Mouse (Mus musculus): ENCODE results near the gene Tiam1. TPM values are rescaled to one million over a fixed set of nuclear protein-coding genes. Genes with fewer than 3 reads are reported as not detected.
A peak's percentile ranks its signal among the peaks of the same experiment; 100 is the strongest.

Tiam1 gene
- polyA plus RNA-seq, 1 experiment: 10.7 TPM

DNA sequence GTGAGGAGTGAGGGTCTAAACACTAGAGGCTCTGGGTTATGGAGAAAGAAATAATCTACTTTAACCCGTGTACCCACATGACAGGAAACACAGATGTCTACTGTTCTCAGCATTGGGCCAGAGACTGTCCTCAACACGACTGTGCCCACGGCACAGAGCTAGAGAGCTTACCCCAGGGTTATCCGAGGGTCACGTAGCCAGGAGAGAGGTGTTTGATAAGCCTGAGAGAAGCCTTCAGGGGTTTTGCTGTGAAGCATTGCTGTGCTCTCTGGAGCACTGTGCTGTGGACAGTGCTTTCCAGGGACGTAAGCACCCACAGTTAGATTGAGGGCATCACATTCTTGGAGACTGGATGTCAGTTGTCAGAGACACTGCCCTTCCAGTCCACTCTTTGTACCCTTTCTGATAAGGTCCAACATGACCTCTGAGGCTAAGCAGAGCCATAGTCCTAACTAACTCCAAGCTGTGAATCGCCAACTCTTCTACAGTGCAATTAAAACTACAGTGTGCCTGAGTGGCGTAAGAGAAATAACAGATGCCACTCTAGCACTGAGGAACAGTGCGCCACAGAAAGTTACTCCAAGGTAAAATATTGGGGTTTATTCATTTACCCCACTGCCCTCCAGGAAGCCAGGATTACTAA lies 353.7 kb downstream of the Tiam1 start:
- TF ChIP-seq POLR2A (IDR thresholded peaks at IDR 0.05; ENCODE audit: borderline replicate concordance, control insufficient read depth, low read depth, low read length): no peak
- no peak for TF ChIP-seq CTCF (IDR thresholded peaks at IDR 0.05; ENCODE audit: control insufficient read depth, insufficient read depth, low read length)
- no peak overlapping the region for H3K27ac ChIP-seq (ENCODE audit: control insufficient read depth, insufficient read depth, low read depth, low read length, poor library complexity)
- 83% methylated on average over 9 of the region's 9 CpGs for WGBS
- H3K4me1 ChIP-seq (ENCODE audit: control insufficient read depth, insufficient read depth, low read length): no peaks in the 10 kb centered on the region
- H3K4me3 ChIP-seq (replicated peaks; ENCODE audit: control insufficient read depth, low read depth, low read length): no peak overlapping the region

- H3K4me3 ChIP-seq (replicated peaks; ENCODE audit: control insufficient read depth, low read depth, low read length): no peak overlapping the region
- TF ChIP-seq POLR2A (IDR thresholded peaks at IDR 0.05; ENCODE audit: borderline replicate concordance, control insufficient read depth, low read depth, low read length): no peak
- no peak for TF ChIP-seq CTCF (IDR thresholded peaks at IDR 0.05; ENCODE audit: control insufficient read depth, insufficient read depth, low read length)
- no peak overlapping the region for H3K27ac ChIP-seq (ENCODE audit: control insufficient read depth, insufficient read depth, low read depth, low read length, poor library complexity)
- 86% methylated on average over 5 of the region's 5 CpGs for WGBS
- H3K4me1 ChIP-seq (ENCODE audit: control insufficient read depth, insufficient read depth, low read length): no peaks in the 10 kb centered on the region
These were observed 357.8 kb downstream of the Tiam1 start for GRCm38 (mm10) chr16:89785795-89786194.

DNA sequence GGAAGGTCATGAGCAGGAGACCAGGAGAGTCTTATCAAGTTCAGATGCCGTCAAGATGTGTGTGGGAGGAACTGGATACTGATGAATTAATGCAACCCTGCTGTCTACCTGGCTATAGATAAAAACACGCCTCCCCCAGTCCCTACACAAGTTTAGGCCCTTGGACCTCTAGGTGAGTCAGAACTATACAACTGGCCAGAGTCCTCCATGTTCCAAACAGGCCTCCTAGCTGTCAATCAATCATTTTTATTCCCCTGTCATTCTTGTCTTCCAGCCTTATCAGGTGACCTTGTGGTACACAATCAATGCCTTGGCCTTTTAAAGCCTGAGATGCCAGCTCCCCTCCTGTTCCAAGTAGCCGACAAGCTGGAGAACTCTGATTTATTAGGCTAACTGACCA lies 363.9 kb downstream of the Tiam1 start:
- 73% methylated on average over 3 of the region's 3 CpGs for WGBS
- H3K4me3 ChIP-seq (replicated peaks; ENCODE audit: control insufficient read depth, low read depth, low read length): no peak overlapping the region
- TF ChIP-seq POLR2A (IDR thresholded peaks at IDR 0.05; ENCODE audit: borderline replicate concordance, control insufficient read depth, low read depth, low read length) (no peak), CTCF (IDR thresholded peaks at IDR 0.05; ENCODE audit: control insufficient read depth, insufficient read depth, low read length) (no peak)
- no peak overlapping the region for H3K27ac ChIP-seq (ENCODE audit: control insufficient read depth, insufficient read depth, low read depth, low read length, poor library complexity)
- H3K4me1 ChIP-seq (ENCODE audit: control insufficient read depth, insufficient read depth, low read length): no peaks in the 10 kb centered on the region

- WGBS: 62% methylated on average over 2 of the region's 2 CpGs
- Histone ChIP-seq H3K4me3 (replicated peaks; ENCODE audit: control insufficient read depth, low read depth, low read length) (no peak overlapping the region), H3K4me1 (ENCODE audit: control insufficient read depth, insufficient read depth, low read length) (peaks cover 1% of the 10 kb centered on the region; the same call in 1 of the 2 replicates), H3K27ac (ENCODE audit: control insufficient read depth, insufficient read depth, low read depth, low read length, poor library complexity) (no peak overlapping the region)
- TF ChIP-seq CTCF (IDR thresholded peaks at IDR 0.05; ENCODE audit: control insufficient read depth, insufficient read depth, low read length) (no peak), POLR2A (IDR thresholded peaks at IDR 0.05; ENCODE audit: borderline replicate concordance, control insufficient read depth, low read depth, low read length) (no peak)
These were observed 366.1 kb downstream of the Tiam1 start for GRCm38 (mm10) chr16:89777450-89777849.

DNA sequence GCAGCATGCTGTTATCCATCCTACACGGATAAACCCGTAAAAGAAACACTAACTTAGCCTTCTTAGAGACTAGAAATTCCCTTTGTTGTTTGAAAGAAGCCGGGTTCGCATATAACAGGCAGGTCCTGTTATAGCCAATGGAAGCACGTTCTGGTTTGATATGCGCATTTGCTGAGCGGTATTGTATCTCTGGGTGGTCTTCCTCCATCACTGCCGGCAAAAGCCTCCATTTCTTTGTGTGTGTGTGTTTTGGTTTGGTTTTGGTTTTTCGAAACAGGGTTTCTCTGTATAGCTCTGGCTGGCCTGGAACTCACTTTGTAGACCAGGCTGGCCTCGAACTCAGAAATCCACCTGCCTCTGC lies 369.0 kb downstream of the Tiam1 start:
- Histone ChIP-seq H3K4me3 (replicated peaks; ENCODE audit: control insufficient read depth, low read depth, low read length) (no peak overlapping the region), H3K4me1 (ENCODE audit: control insufficient read depth, insufficient read depth, low read length) (peaks cover 1% of the 10 kb centered on the region; the same call in 1 of the 2 replicates), H3K27ac (ENCODE audit: control insufficient read depth, insufficient read depth, low read depth, low read length, poor library complexity) (no peak overlapping the region)
- 40% methylated on average over 10 of the region's 10 CpGs for WGBS
- TF ChIP-seq POLR2A (IDR thresholded peaks at IDR 0.05; ENCODE audit: borderline replicate concordance, control insufficient read depth, low read depth, low read length) (no peak), CTCF (IDR thresholded peaks at IDR 0.05; ENCODE audit: control insufficient read depth, insufficient read depth, low read length) (no peak)

DNA sequence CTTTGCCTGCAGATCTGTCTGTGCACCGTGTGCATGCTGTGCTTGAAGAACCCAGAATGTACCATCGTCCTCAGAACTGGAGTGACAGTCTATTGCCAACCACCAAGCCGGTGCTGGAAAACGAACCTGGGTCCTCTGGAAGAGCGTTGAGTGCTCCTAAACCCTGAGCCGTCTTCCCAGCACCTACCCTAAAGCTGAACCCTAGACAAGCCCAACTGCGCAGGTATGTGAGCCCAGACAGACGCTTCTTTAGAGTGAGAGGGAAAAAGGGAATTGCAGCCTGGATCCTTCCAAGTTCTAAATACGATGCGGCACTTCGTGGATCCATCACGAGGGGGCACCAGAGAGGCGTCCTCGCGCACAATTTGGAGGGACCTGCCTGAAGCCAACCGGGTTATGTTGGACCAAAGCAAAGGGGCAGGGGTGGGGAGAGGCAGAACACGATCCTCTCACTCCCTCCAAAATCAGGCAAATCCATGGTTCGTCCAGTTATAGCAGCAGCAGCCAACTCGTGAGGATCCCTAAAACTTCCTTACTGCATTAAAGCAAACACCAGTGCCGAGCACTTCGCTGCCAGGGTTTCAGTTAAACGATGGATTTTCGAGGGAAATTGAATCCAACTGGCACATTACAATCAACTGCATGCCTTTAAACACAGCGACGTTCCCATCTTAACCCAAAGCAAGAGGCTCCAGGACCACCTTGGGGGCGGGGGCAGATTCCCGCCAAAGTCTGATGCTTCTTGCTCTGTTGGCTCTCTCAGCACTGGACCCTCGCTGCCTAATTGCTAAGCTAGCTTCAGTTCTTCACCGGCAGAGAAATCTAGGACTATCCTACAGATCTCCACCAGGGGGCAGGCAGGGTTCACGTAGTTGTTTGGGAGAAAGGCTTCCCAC lies 369.7 kb downstream of the Tiam1 start:
- 11% methylated on average over 30 of the region's 30 CpGs for WGBS
- no peak for TF ChIP-seq POLR2A (IDR thresholded peaks at IDR 0.05; ENCODE audit: borderline replicate concordance, control insufficient read depth, low read depth, low read length)
- peak; percentile 79 for TF ChIP-seq CTCF (IDR thresholded peaks at IDR 0.05; ENCODE audit: control insufficient read depth, insufficient read depth, low read length)
- Histone ChIP-seq H3K4me1 (ENCODE audit: control insufficient read depth, insufficient read depth, low read length) (peaks cover 1% of the 10 kb centered on the region; the same call in 1 of the 2 replicates), H3K4me3 (replicated peaks; ENCODE audit: control insufficient read depth, low read depth, low read length) (peak overlapping the region; percentile 53), H3K27ac (ENCODE audit: control insufficient read depth, insufficient read depth, low read depth, low read length, poor library complexity) (no peak overlapping the region)

- Histone ChIP-seq H3K4me1 (ENCODE audit: control insufficient read depth, insufficient read depth, low read length) (no peaks in the 10 kb centered on the region; the same call in 1 of the 2 replicates), H3K4me3 (replicated peaks; ENCODE audit: control insufficient read depth, low read depth, low read length) (no peak overlapping the region), H3K27ac (ENCODE audit: control insufficient read depth, insufficient read depth, low read depth, low read length, poor library complexity) (no peak overlapping the region)
- TF ChIP-seq CTCF (IDR thresholded peaks at IDR 0.05; ENCODE audit: control insufficient read depth, insufficient read depth, low read length): no peak
- TF ChIP-seq POLR2A (IDR thresholded peaks at IDR 0.05; ENCODE audit: borderline replicate concordance, control insufficient read depth, low read depth, low read length): no peak
- WGBS: 76% methylated on average over 11 of the region's 11 CpGs
These were observed 377.6 kb downstream of the Tiam1 start for GRCm38 (mm10) chr16:89765919-89766318.

GRCm38 (mm10) chr16:89765470-89765869 lies 378.1 kb downstream of the Tiam1 start:
- H3K4me1 ChIP-seq (ENCODE audit: control insufficient read depth, insufficient read depth, low read length): no peaks in the 10 kb centered on the region; the same call in 1 of the 2 replicates
- TF ChIP-seq POLR2A (IDR thresholded peaks at IDR 0.05; ENCODE audit: borderline replicate concordance, control insufficient read depth, low read depth, low read length) (no peak), CTCF (IDR thresholded peaks at IDR 0.05; ENCODE audit: control insufficient read depth, insufficient read depth, low read length) (no peak)
- no peak overlapping the region for H3K27ac ChIP-seq (ENCODE audit: control insufficient read depth, insufficient read depth, low read depth, low read length, poor library complexity)
- H3K4me3 ChIP-seq (replicated peaks; ENCODE audit: control insufficient read depth, low read depth, low read length): no peak overlapping the region
- 13% methylated on average over 8 of the region's 8 CpGs for WGBS
